Mouse (Mus musculus) liver, embryonic 14.5 days (tissue): ENCODE results near the gene Theg. TPM values are rescaled to one million over a fixed set of nuclear protein-coding genes. Genes with fewer than 3 reads are reported as not detected.

Experiments used
- ATAC-seq: fragments of 200-750 bp; cut with Nextera tagmentation; 2 replicates; pipeline ENCODE4 v1.8.0; 2017; ENCODE audit warnings: moderate number of reproducible peaks, mild to moderate bottlenecking, moderate library complexity; ENCODE audit not compliant: insufficient read depth
- DNase-seq, 3 experiments: peaks; one replicate each; pipeline ENCODE4 v3.0.0-alpha.2; 2012 to 2013; ENCODE audit warnings: low read depth in 3 of 3, low spot score in 3 of 3
- H3K27ac ChIP-seq: fragments of 300-500 bp; sonication (generic); 2 replicates; pipeline ENCODE4 v1.5.1; 2014; ENCODE audit warnings: moderate library complexity, mild to moderate bottlenecking, control low read depth, inconsistent platforms
- H3K27me3 ChIP-seq: fragments of 300-500 bp; sonication (generic); 2 replicates; pipeline ENCODE4 v1.6.1; 2014; ENCODE audit warnings: mild to moderate bottlenecking, low read length, moderate library complexity; ENCODE audit not compliant: control insufficient read depth, insufficient read depth
- H3K36me3 ChIP-seq: fragments of 300-500 bp; sonication (generic); replicated peaks from 2 replicates; pipeline ENCODE4 v1.6.1; 2014; ENCODE audit warnings: low read depth; ENCODE audit not compliant: control insufficient read depth, insufficient read depth
- H3K4me1 ChIP-seq, 2 experiments: fragments of 200-500 bp in 1 of 2; fragments of 300-500 bp in 1 of 2; sonication (generic) in 1 of 2; replicated peaks; 2 replicates each; pipeline ENCODE4 v1.6.1; 2012 to 2014; ENCODE audit warnings: antibody characterized with exemption in 1 of 2, inconsistent platforms in 1 of 2, low read length in 1 of 2; ENCODE audit not compliant: control insufficient read depth in 2 of 2, insufficient read depth in 2 of 2
- H3K4me2 ChIP-seq: fragments of 300-500 bp; sonication (generic); 2 replicates; pipeline ENCODE4 v1.6.1; 2014; ENCODE audit warnings: low read depth, mild to moderate bottlenecking, control low read depth, moderate library complexity
- H3K4me3 ChIP-seq, 2 experiments: fragments of 200-500 bp in 1 of 2; fragments of 300-500 bp in 1 of 2; sonication (generic) in 1 of 2; 2 replicates each; pipeline ENCODE4 v1.5.1; 2012 to 2014; ENCODE audit warnings: low read depth in 2 of 2, low read length in 2 of 2, mild to moderate bottlenecking in 2 of 2, control low read depth in 1 of 2, inconsistent platforms in 1 of 2, moderate library complexity in 1 of 2; ENCODE audit not compliant: insufficient read depth in 1 of 2
- H3K9ac ChIP-seq: fragments of 300-500 bp; sonication (generic); replicated peaks from 2 replicates; pipeline ENCODE4 v1.6.1; 2014; ENCODE audit warnings: mild to moderate bottlenecking, control low read depth, moderate library complexity
- H3K9me3 ChIP-seq: fragments of 300-500 bp; sonication (generic); 2 replicates; pipeline ENCODE4 v1.6.1; 2016; ENCODE audit warnings: low read length, mixed read lengths; ENCODE audit not compliant: control insufficient read depth
- CTCF ChIP-seq: IDR thresholded peaks from 2 replicates; pipeline ENCODE4 v1.5.1; 2016; ENCODE audit warnings: antibody characterized with exemption, low read depth, control low read depth
- EP300 ChIP-seq: IDR thresholded peaks from 2 replicates; pipeline ENCODE4 v1.6.1; 2016; ENCODE audit warnings: antibody characterized with exemption, low read depth
- WGBS: fragments of 180-500 bp; shearing (Covaris S2); extraction: QIAGEN DNeasy Blood & Tissue Kit; methylation state at CpG from one replicate; pipeline ENCODE4 v1.1.7; 2014; ENCODE audit not compliant: insufficient replicate concordance; 5-methylcytosine and 5-hydroxymethylcytosine counted together
- polyA plus RNA-seq, 2 experiments: library from polyadenylated mRNA; depleted of rRNA in 1 of 2; stranded (reverse) in 1 of 2; unstranded in 1 of 2; fragments of >200 nt; fragmentation: Nextera tagmentation in 1 of 2; extraction: Ambion mirVana in 1 of 2; gene quantifications; 2 replicates each; pipeline versions ENCODE4 v1.2.1 to v1.2.3; 2012 to 2014

Gene Theg
- polyA plus RNA-seq, 2 experiments: not detected

DNA sequence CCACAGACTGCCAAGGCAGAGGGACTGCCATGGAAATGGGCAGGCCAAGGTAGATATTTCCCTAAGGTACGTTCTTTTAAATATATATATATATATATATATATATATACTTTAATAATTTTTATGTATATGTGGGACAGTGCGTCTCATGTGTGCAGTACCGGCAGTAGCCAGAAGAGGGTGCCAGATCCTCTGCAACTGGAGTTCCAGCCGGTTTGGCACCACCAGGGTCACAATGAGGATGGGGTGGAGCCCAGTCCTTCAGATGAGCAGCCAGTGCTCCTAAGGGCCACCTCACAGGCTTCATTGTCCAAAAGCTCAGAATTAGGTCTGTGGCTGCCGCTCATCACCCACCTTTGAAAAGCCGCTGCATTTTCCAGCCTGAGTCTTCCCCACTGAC is 6.3 kb downstream of the Theg start:
- Histone ChIP-seq H3K27ac (no peak overlapping the region), H3K9ac (no peak overlapping the region), H3K4me3 (no peak overlapping the region), H3K4me2 (no peak overlapping the region), H3K4me1 (no peaks in the 10 kb centered on the region), H3K9me3 (no peaks in the 10 kb centered on the region), H3K27me3 (no peaks in the 10 kb centered on the region), H3K36me3 (no peaks in the 10 kb centered on the region)
- TF ChIP-seq CTCF: peak; percentile 81
- TF ChIP-seq EP300: no peak
- WGBS: 43% methylated on average over 6 of the region's 6 CpGs
- ATAC-seq (no peak), DNase-seq (peak; percentile 10 to 28 (median 23))

DNA sequence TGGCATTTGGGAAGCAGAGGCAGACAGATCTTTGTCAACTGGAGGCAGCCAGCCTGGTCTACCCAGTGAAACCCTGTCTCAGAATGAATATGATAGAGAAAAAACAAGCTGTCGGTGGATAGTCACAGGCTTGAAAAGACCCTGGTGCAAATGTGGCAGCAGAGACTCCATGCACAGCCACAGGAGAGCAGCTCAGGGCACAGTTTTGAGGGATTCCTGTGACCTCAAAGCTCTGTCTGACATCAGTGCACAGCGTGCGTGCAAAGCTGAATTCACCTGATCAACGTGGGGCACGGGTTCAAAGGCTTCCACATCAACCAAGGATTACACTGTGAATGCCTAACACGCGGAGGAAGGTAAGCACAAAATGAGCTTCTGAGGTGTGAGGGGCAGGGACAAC is 6.8 kb downstream of the Theg start:
- DNase-seq (no peak), ATAC-seq (no peak)
- WGBS: 61% methylated on average over 7 of the region's 7 CpGs
- Histone ChIP-seq H3K4me3 (no peak overlapping the region), H3K9me3 (no peaks in the 10 kb centered on the region), H3K27me3 (no peaks in the 10 kb centered on the region), H3K4me1 (no peaks in the 10 kb centered on the region), H3K9ac (no peak overlapping the region), H3K36me3 (no peaks in the 10 kb centered on the region), H3K4me2 (no peak overlapping the region), H3K27ac (no peak overlapping the region)
- TF ChIP-seq EP300 (no peak), CTCF (no peak)

- Histone ChIP-seq H3K4me1 (no peaks in the 10 kb centered on the region), H3K9ac (no peak overlapping the region), H3K9me3 (no peaks in the 10 kb centered on the region), H3K4me2 (no peak overlapping the region), H3K27me3 (no peaks in the 10 kb centered on the region), H3K27ac (no peak overlapping the region), H3K4me3 (no peak overlapping the region), H3K36me3 (no peaks in the 10 kb centered on the region)
- 61% methylated on average over 12 of the region's 12 CpGs for WGBS
- DNase-seq (no peak), ATAC-seq (no peak)
- TF ChIP-seq EP300 (no peak), CTCF (no peak)
Observed at GRCm38 (mm10) chr10:79579781-79580180, 7.3 kb downstream of the Theg start.

GRCm38 (mm10) chr10:79578891-79579290 is 8.2 kb downstream of the Theg start:
- no peak overlapping the region for H3K9ac ChIP-seq
- H3K27me3 ChIP-seq: no peaks in the 10 kb centered on the region
- no peaks in the 10 kb centered on the region for H3K4me1 ChIP-seq
- WGBS: 55% methylated on average over 7 of the region's 7 CpGs
- no peak for DNase-seq
- no peak for ATAC-seq
- H3K36me3 ChIP-seq: no peaks in the 10 kb centered on the region
- H3K27ac ChIP-seq: no peak overlapping the region
- TF ChIP-seq CTCF (no peak), EP300 (no peak)
- H3K9me3 ChIP-seq: no peaks in the 10 kb centered on the region
- H3K4me3 ChIP-seq: no peak overlapping the region
- H3K4me2 ChIP-seq: no peak overlapping the region

DNA sequence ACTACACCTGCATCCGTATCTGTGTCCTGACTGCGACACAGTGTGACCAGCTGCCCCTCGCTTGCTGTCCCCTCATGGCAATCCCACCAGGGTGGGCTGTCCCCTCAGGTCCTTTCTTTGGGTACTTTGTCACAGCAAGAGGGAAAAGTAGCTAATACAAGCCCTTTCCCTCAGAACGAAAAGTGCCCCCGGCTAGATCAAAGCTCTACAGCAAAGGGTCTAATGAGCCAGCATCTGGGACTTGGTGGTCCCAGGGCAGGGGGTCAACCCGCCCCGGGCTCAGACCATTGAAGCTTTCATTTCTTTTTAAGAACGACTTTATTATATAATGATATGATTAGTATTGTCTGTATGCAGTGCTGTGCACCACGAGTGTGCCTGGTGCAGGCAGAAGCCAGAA is 8.9 kb downstream of the Theg start:
- DNase-seq (no peak), ATAC-seq (no peak)
- WGBS: 59% methylated on average over 9 of the region's 9 CpGs

More for the DNA sequence above, 8.9 kb downstream of the Theg start:
- Histone ChIP-seq H3K4me3 (no peak overlapping the region), H3K36me3 (no peaks in the 10 kb centered on the region), H3K4me1 (no peaks in the 10 kb centered on the region), H3K27ac (no peak overlapping the region), H3K9me3 (no peaks in the 10 kb centered on the region), H3K4me2 (no peak overlapping the region), H3K9ac (no peak overlapping the region), H3K27me3 (no peaks in the 10 kb centered on the region)
- TF ChIP-seq CTCF (no peak), EP300 (no peak)
